Mouse (Mus musculus) forebrain, embryonic 16.5 days (tissue): ENCODE results near the gene Ptbp3. TPM values are rescaled to one million over a fixed set of nuclear protein-coding genes. Genes with fewer than 3 reads are reported as not detected.
A peak's percentile ranks its signal among the peaks of the same experiment; 100 is the strongest.

Source experiments
- ATAC-seq: fragments of 200-750 bp; cut with Nextera tagmentation; 2 replicates; pipeline ENCODE4 v1.8.0; 2017; ENCODE audit warnings: mild to moderate bottlenecking, moderate library complexity
- H3K27ac ChIP-seq: fragments of 300-500 bp; sonication (generic); 2 replicates; pipeline ENCODE4 v1.5.1; 2014; ENCODE audit warnings: low read length, control low read depth
- H3K27me3 ChIP-seq: fragments of 300-500 bp; sonication (generic); replicated peaks from 2 replicates; pipeline ENCODE4 v1.6.1; 2014; ENCODE audit warnings: low read length; ENCODE audit not compliant: control insufficient read depth, insufficient read depth
- H3K36me3 ChIP-seq: fragments of 300-500 bp; sonication (generic); 2 replicates; pipeline ENCODE4 v1.6.1; 2014; ENCODE audit not compliant: control insufficient read depth, insufficient read depth
- H3K4me1 ChIP-seq: fragments of 300-500 bp; sonication (generic); replicated peaks from 2 replicates; pipeline ENCODE4 v1.6.1; 2014; ENCODE audit warnings: low read length; ENCODE audit not compliant: control insufficient read depth, insufficient read depth
- H3K4me2 ChIP-seq: fragments of 300-500 bp; sonication (generic); 2 replicates; pipeline ENCODE4 v1.6.1; 2014; ENCODE audit warnings: mild to moderate bottlenecking, low read length, control low read depth
- H3K4me3 ChIP-seq: fragments of 300-500 bp; sonication (generic); replicated peaks from 2 replicates; pipeline ENCODE4 v1.5.1; 2014; ENCODE audit warnings: mild to moderate bottlenecking, low read length, control low read depth
- H3K9ac ChIP-seq: fragments of 300-500 bp; sonication (generic); replicated peaks from 2 replicates; pipeline ENCODE4 v1.6.1; 2014; ENCODE audit warnings: low read depth, low read length, control low read depth
- H3K9me3 ChIP-seq: fragments of 300-500 bp; sonication (generic); 2 replicates; pipeline ENCODE4 v1.6.1; 2016; ENCODE audit warnings: low read length; ENCODE audit not compliant: control insufficient read depth
- WGBS: fragments of 180-500 bp; shearing (Covaris S2); extraction: QIAGEN DNeasy Blood & Tissue Kit; methylation state at CpG from one replicate; pipeline ENCODE4 v1.1.7; 2014; 5-methylcytosine and 5-hydroxymethylcytosine counted together
- polyA plus RNA-seq: library from polyadenylated mRNA; unstranded; fragments of >200 nt; fragmentation: Nextera tagmentation; extraction: Ambion mirVana; gene quantifications from 2 replicates; pipeline ENCODE4 v1.2.1, GENCODE M21; 2015

The Ptbp3 gene
- 15.9 and 17.1 TPM in 2 replicates for polyA plus RNA-seq

- Histone ChIP-seq H3K36me3 (no peaks in the 10 kb centered on the region), H3K9ac (peak within 1 kb of the TSS; percentile 89), H3K27ac (peak within 1 kb of the TSS; percentile 84), H3K4me3 (peak within 1 kb of the TSS; percentile 90), H3K4me1 (peaks cover 4% of the 10 kb centered on the region), H3K9me3 (no peaks in the 10 kb centered on the region), H3K4me2 (peak within 1 kb of the TSS; percentile 82), H3K27me3 (no peaks in the 10 kb centered on the region)
- WGBS, result under 1% methylated on average over 66 of the region's 83 CpGs
- ATAC-seq, result peak; percentile 88
Observed at GRCm38 (mm10) chr4:59549175-59549976, at the start of gene Ptbp3. TSS of gene Ptbp3 (minus strand) at chr4:59549364.

- Histone ChIP-seq H3K4me1 (no peaks in the 10 kb centered on the region), H3K9ac (no peak overlapping the region), H3K36me3 (peaks cover 3% of the 10 kb centered on the region; the same call in 1 of the 2 replicates), H3K4me2 (no peak overlapping the region), H3K4me3 (no peak overlapping the region), H3K27me3 (no peaks in the 10 kb centered on the region), H3K27ac (no peak overlapping the region), H3K9me3 (no peaks in the 10 kb centered on the region)
- 83% methylated on average over 2 of the region's 2 CpGs for WGBS
- no peak for ATAC-seq
Observed at GRCm38 (mm10) chr4:59596556-59596955, 47.4 kb upstream of the Ptbp3 start.

GRCm38 (mm10) chr4:59594614-59595013 lies 45.5 kb upstream of the Ptbp3 start:
- H3K4me2 ChIP-seq, result no peak overlapping the region
- peaks cover 3% of the 10 kb centered on the region; the same call in 1 of the 2 replicates for H3K36me3 ChIP-seq
- H3K4me1 ChIP-seq, result no peaks in the 10 kb centered on the region
- 66% methylated on average over 2 of the region's 2 CpGs for WGBS
- no peak overlapping the region for H3K27ac ChIP-seq
- no peak overlapping the region for H3K4me3 ChIP-seq
- no peaks in the 10 kb centered on the region for H3K9me3 ChIP-seq
- H3K27me3 ChIP-seq, result no peaks in the 10 kb centered on the region
- ATAC-seq, result no peak
- H3K9ac ChIP-seq, result no peak overlapping the region

- H3K36me3 ChIP-seq, result no peaks in the 10 kb centered on the region
- no peak overlapping the region for H3K27ac ChIP-seq
- no peak overlapping the region for H3K9ac ChIP-seq
- H3K4me3 ChIP-seq, result no peak overlapping the region
- H3K9me3 ChIP-seq, result no peaks in the 10 kb centered on the region
- H3K27me3 ChIP-seq, result no peaks in the 10 kb centered on the region
- no peaks in the 10 kb centered on the region for H3K4me1 ChIP-seq
- 95% methylated on average over 1 of the region's 1 CpGs for whole genome bisulfite sequencing
- no peak for ATAC-seq
- no peak overlapping the region for H3K4me2 ChIP-seq
Observed at GRCm38 (mm10) chr4:59587872-59588226, 38.7 kb upstream of the Ptbp3 start.

GRCm38 (mm10) chr4:59587215-59587871 lies 38.2 kb upstream of the Ptbp3 start:
- no peaks in the 10 kb centered on the region for H3K4me1 ChIP-seq
- no peak for ATAC-seq
- no peak overlapping the region for H3K27ac ChIP-seq
- no peak overlapping the region for H3K4me2 ChIP-seq
- H3K36me3 ChIP-seq, result no peaks in the 10 kb centered on the region
- no peak overlapping the region for H3K4me3 ChIP-seq
- H3K9me3 ChIP-seq, result no peaks in the 10 kb centered on the region
- no peak overlapping the region for H3K9ac ChIP-seq
- H3K27me3 ChIP-seq, result no peaks in the 10 kb centered on the region
- 83% methylated on average over 2 of the region's 2 CpGs for WGBS

- H3K4me2 ChIP-seq, result no peak overlapping the region
- H3K36me3 ChIP-seq, result no peaks in the 10 kb centered on the region
- no peaks in the 10 kb centered on the region for H3K27me3 ChIP-seq
- H3K9ac ChIP-seq, result no peak overlapping the region
- no peak for ATAC-seq
- no peak overlapping the region for H3K27ac ChIP-seq
- WGBS, result 85% methylated on average over 5 of the region's 5 CpGs
- no peak overlapping the region for H3K4me3 ChIP-seq
- H3K4me1 ChIP-seq, result peaks cover 6% of the 10 kb centered on the region
- no peaks in the 10 kb centered on the region for H3K9me3 ChIP-seq
Observed at GRCm38 (mm10) chr4:59585097-59585496, 35.9 kb upstream of the Ptbp3 start.

- Histone ChIP-seq H3K4me2 (peak overlapping the region; percentile 68), H3K36me3 (no peaks in the 10 kb centered on the region), H3K27me3 (no peaks in the 10 kb centered on the region), H3K9me3 (no peaks in the 10 kb centered on the region), H3K4me1 (peaks cover 7% of the 10 kb centered on the region), H3K4me3 (peak overlapping the region; percentile 76), H3K27ac (no peak overlapping the region), H3K9ac (no peak overlapping the region)
- no peak for ATAC-seq
- WGBS, result 18% methylated on average over 6 of the region's 6 CpGs
Observed at GRCm38 (mm10) chr4:59582186-59582585, 33.0 kb upstream of the Ptbp3 start.

- Histone ChIP-seq H3K4me1 (peaks cover 7% of the 10 kb centered on the region), H3K27ac (peak within 1 kb of the TSS; percentile 89), H3K4me3 (peak within 1 kb of the TSS; percentile 76), H3K4me2 (peak within 1 kb of the TSS; percentile 68), H3K9ac (peak within 1 kb of the TSS; percentile 70), H3K27me3 (no peaks in the 10 kb centered on the region), H3K9me3 (no peaks in the 10 kb centered on the region), H3K36me3 (no peaks in the 10 kb centered on the region)
- peak; percentile 97 for ATAC-seq
- WGBS, result under 1% methylated on average over 61 of the region's 61 CpGs
Observed at GRCm38 (mm10) chr4:59581314-59582185, 32.4 kb upstream of the Ptbp3 start, which contains the start of gene Hsdl2. TSS of gene Hsdl2 (plus strand) at chr4:59581563.
